Mouse (Mus musculus) neural tube, embryonic 12.5 days (tissue): ENCODE data around the gene Ocm. TPM values are rescaled to one million over a fixed set of nuclear protein-coding genes. Genes with fewer than 3 reads are reported as not detected.

Experiments used
- ATAC-seq: fragments of 200-750 bp; cut with Nextera tagmentation; 2 replicates; pipeline ENCODE4 v1.8.0; 2017; ENCODE audit warnings: low read depth, mild to moderate bottlenecking, moderate TSS enrichment, moderate library complexity; ENCODE audit not compliant: low FRiP score
- H3K27ac ChIP-seq: fragments of 300-500 bp; sonication (generic); 2 replicates; pipeline ENCODE4 v1.5.1; 2016
- H3K27me3 ChIP-seq: fragments of 300-500 bp; sonication (generic); replicated peaks from 2 replicates; pipeline ENCODE4 v1.6.1; 2016; ENCODE audit warnings: mild to moderate bottlenecking
- H3K36me3 ChIP-seq: fragments of 300-500 bp; sonication (generic); 2 replicates; pipeline ENCODE4 v1.6.1; 2016; ENCODE audit warnings: mild to moderate bottlenecking
- H3K4me1 ChIP-seq: fragments of 300-500 bp; sonication (generic); 2 replicates; pipeline ENCODE4 v1.6.1; 2016
- H3K4me2 ChIP-seq: fragments of 300-500 bp; sonication (generic); replicated peaks from 2 replicates; pipeline ENCODE4 v1.6.1; 2016; ENCODE audit warnings: mild to moderate bottlenecking
- H3K4me3 ChIP-seq: fragments of 300-500 bp; sonication (generic); 2 replicates; pipeline ENCODE4 v1.5.1; 2016
- H3K9ac ChIP-seq: fragments of 300-500 bp; sonication (generic); 2 replicates; pipeline ENCODE4 v1.6.1; 2016; ENCODE audit warnings: mild to moderate bottlenecking
- H3K9me3 ChIP-seq: fragments of 300-500 bp; sonication (generic); 2 replicates; pipeline ENCODE4 v1.6.1; 2016; ENCODE audit warnings: mild to moderate bottlenecking
- WGBS: fragments of 180-500 bp; shearing (Covaris S2); methylation state at CpG from one replicate; pipeline ENCODE4 v1.1.7; 2016; 5-methylcytosine and 5-hydroxymethylcytosine counted together
- polyA plus RNA-seq: library from polyadenylated mRNA; unstranded; fragments of >200 nt; fragmentation: Nextera tagmentation; extraction: Ambion mirVana; gene quantifications from 2 replicates; pipeline ENCODE4 v1.2.1, GENCODE M21; 2016

The Ocm gene
- polyA plus RNA-seq = 0.32 TPM in 1 of 2 replicates, not detected in the other

GRCm38 (mm10) chr5:144026620-144027263 is at the start of gene Ocm:
TSS of gene Ocm (minus strand) at chr5:144026670.
- Histone ChIP-seq H3K4me2 (no peak within 1 kb of the TSS), H3K36me3 (no peaks in the 10 kb centered on the region), H3K27ac (no peak within 1 kb of the TSS), H3K27me3 (no peaks in the 10 kb centered on the region), H3K4me1 (no peaks in the 10 kb centered on the region), H3K9ac (no peak within 1 kb of the TSS), H3K9me3 (no peaks in the 10 kb centered on the region), H3K4me3 (no peak within 1 kb of the TSS)
- no peak for ATAC-seq
- 74% methylated on average over 11 of the region's 11 CpGs for WGBS

GRCm38 (mm10) chr5:144071249-144071648 is 44.8 kb upstream of the Ocm start:
- Histone ChIP-seq H3K9ac (no peak overlapping the region), H3K9me3 (no peaks in the 10 kb centered on the region), H3K4me2 (no peak overlapping the region), H3K4me3 (no peak overlapping the region), H3K4me1 (no peaks in the 10 kb centered on the region), H3K36me3 (no peaks in the 10 kb centered on the region), H3K27me3 (no peaks in the 10 kb centered on the region), H3K27ac (no peak overlapping the region)
- ATAC-seq = no peak
- 61% methylated on average over 1 of the region's 1 CpGs for WGBS

GRCm38 (mm10) chr5:144070064-144070463 is 43.6 kb upstream of the Ocm start:
- Histone ChIP-seq H3K27ac (no peak overlapping the region), H3K4me1 (no peaks in the 10 kb centered on the region), H3K27me3 (no peaks in the 10 kb centered on the region), H3K4me2 (no peak overlapping the region), H3K4me3 (no peak overlapping the region), H3K9me3 (no peaks in the 10 kb centered on the region), H3K9ac (no peak overlapping the region), H3K36me3 (no peaks in the 10 kb centered on the region)
- 88% methylated on average over 1 of the region's 1 CpGs for WGBS
- ATAC-seq = no peak

- Histone ChIP-seq H3K4me3 (no peak overlapping the region), H3K4me2 (no peak overlapping the region), H3K9me3 (no peaks in the 10 kb centered on the region), H3K4me1 (no peaks in the 10 kb centered on the region), H3K9ac (no peak overlapping the region), H3K27ac (no peak overlapping the region), H3K36me3 (no peaks in the 10 kb centered on the region), H3K27me3 (no peaks in the 10 kb centered on the region)
- no peak for ATAC-seq
- WGBS = 88% methylated on average over 2 of the region's 2 CpGs
Measured at GRCm38 (mm10) chr5:144066036-144066435, 39.6 kb upstream of the Ocm start.

GRCm38 (mm10) chr5:144064093-144064492 is 37.6 kb upstream of the Ocm start:
- Histone ChIP-seq H3K4me1 (no peaks in the 10 kb centered on the region), H3K4me3 (no peak overlapping the region), H3K36me3 (no peaks in the 10 kb centered on the region), H3K4me2 (no peak overlapping the region), H3K9ac (no peak overlapping the region), H3K9me3 (no peaks in the 10 kb centered on the region), H3K27me3 (no peaks in the 10 kb centered on the region), H3K27ac (no peak overlapping the region)
- no peak for ATAC-seq
- WGBS = 75% methylated on average over 5 of the region's 5 CpGs

- 88% methylated on average over 6 of the region's 6 CpGs for WGBS
- H3K36me3 ChIP-seq = no peaks in the 10 kb centered on the region
- no peaks in the 10 kb centered on the region for H3K4me1 ChIP-seq
- H3K27ac ChIP-seq = no peak overlapping the region
- no peak for ATAC-seq
- H3K4me3 ChIP-seq = no peak overlapping the region
- no peaks in the 10 kb centered on the region for H3K9me3 ChIP-seq
- H3K9ac ChIP-seq = no peak overlapping the region
- no peaks in the 10 kb centered on the region for H3K27me3 ChIP-seq
- H3K4me2 ChIP-seq = no peak overlapping the region
Measured at GRCm38 (mm10) chr5:144054340-144054739, 27.9 kb upstream of the Ocm start.

GRCm38 (mm10) chr5:144053450-144053849 is 27.0 kb upstream of the Ocm start:
- WGBS = 49% methylated on average over 3 of the region's 3 CpGs
- Histone ChIP-seq H3K36me3 (no peaks in the 10 kb centered on the region), H3K9ac (no peak overlapping the region), H3K4me3 (no peak overlapping the region), H3K27ac (no peak overlapping the region), H3K4me2 (no peak overlapping the region), H3K4me1 (no peaks in the 10 kb centered on the region), H3K27me3 (no peaks in the 10 kb centered on the region), H3K9me3 (no peaks in the 10 kb centered on the region)
- no peak for ATAC-seq

GRCm38 (mm10) chr5:144051268-144051667 is 24.8 kb upstream of the Ocm start:
- H3K36me3 ChIP-seq = no peaks in the 10 kb centered on the region

GRCm38 (mm10) chr5:144049881-144050280 is 23.4 kb upstream of the Ocm start:
- Histone ChIP-seq H3K9me3 (no peaks in the 10 kb centered on the region), H3K9ac (no peak overlapping the region), H3K27ac (no peak overlapping the region), H3K4me3 (no peak overlapping the region), H3K4me2 (no peak overlapping the region), H3K36me3 (no peaks in the 10 kb centered on the region), H3K27me3 (no peaks in the 10 kb centered on the region), H3K4me1 (0 out of 2 replicates have a peak, but pooled peaks cover 4% of the 10 kb centered on the region)
- WGBS = 75% methylated on average over 3 of the region's 3 CpGs
- ATAC-seq = no peak

More at GRCm38 (mm10) chr5:144051268-144051667, 24.8 kb upstream of the Ocm start:
- no peaks in the 10 kb centered on the region for H3K9me3 ChIP-seq
- no peak overlapping the region for H3K4me2 ChIP-seq
- H3K9ac ChIP-seq = no peak overlapping the region
- ATAC-seq = no peak
- H3K27me3 ChIP-seq = no peaks in the 10 kb centered on the region
- H3K27ac ChIP-seq = no peak overlapping the region
- 0 out of 2 replicates have a peak, but pooled peaks cover 4% of the 10 kb centered on the region for H3K4me1 ChIP-seq
- H3K4me3 ChIP-seq = no peak overlapping the region

- WGBS = 68% methylated on average over 13 of the region's 13 CpGs
- Histone ChIP-seq H3K4me1 (0 out of 2 replicates have a peak, but pooled peaks cover 4% of the 10 kb centered on the region), H3K27ac (no peak overlapping the region), H3K9me3 (no peaks in the 10 kb centered on the region), H3K9ac (no peak overlapping the region), H3K27me3 (no peaks in the 10 kb centered on the region), H3K4me2 (no peak overlapping the region), H3K4me3 (no peak overlapping the region), H3K36me3 (no peaks in the 10 kb centered on the region)
- no peak for ATAC-seq
Measured at GRCm38 (mm10) chr5:144047324-144047723, 20.9 kb upstream of the Ocm start.

- H3K9ac ChIP-seq = no peak overlapping the region
- no peak overlapping the region for H3K4me2 ChIP-seq
- no peaks in the 10 kb centered on the region for H3K36me3 ChIP-seq
- no peaks in the 10 kb centered on the region for H3K27me3 ChIP-seq
- ATAC-seq = no peak
- 0 out of 2 replicates have a peak, but pooled peaks cover 4% of the 10 kb centered on the region for H3K4me1 ChIP-seq
- H3K4me3 ChIP-seq = no peak overlapping the region
- no peak overlapping the region for H3K27ac ChIP-seq
- 92% methylated on average over 11 of the region's 11 CpGs for WGBS
- H3K9me3 ChIP-seq = no peaks in the 10 kb centered on the region
Measured at GRCm38 (mm10) chr5:144043166-144043565, 16.7 kb upstream of the Ocm start.

- WGBS = 49% methylated on average over 11 of the region's 11 CpGs
- H3K27ac ChIP-seq = no peak overlapping the region
- 0 out of 2 replicates have a peak, but pooled peaks have one; percentile 44 for ATAC-seq
Measured at GRCm38 (mm10) chr5:144040720-144041364, 14.4 kb upstream of the Ocm start.

GRCm38 (mm10) chr5:144039886-144040285 is 13.4 kb upstream of the Ocm start:
- Histone ChIP-seq H3K36me3 (no peaks in the 10 kb centered on the region), H3K4me2 (no peak overlapping the region), H3K27ac (no peak overlapping the region), H3K4me3 (no peak overlapping the region), H3K9me3 (no peaks in the 10 kb centered on the region), H3K9ac (no peak overlapping the region), H3K4me1 (no peaks in the 10 kb centered on the region), H3K27me3 (no peaks in the 10 kb centered on the region)
- ATAC-seq = no peak
- 93% methylated on average over 5 of the region's 5 CpGs for WGBS

More at GRCm38 (mm10) chr5:144040720-144041364, 14.4 kb upstream of the Ocm start:
- H3K27me3 ChIP-seq = no peaks in the 10 kb centered on the region
- H3K9me3 ChIP-seq = no peaks in the 10 kb centered on the region
- no peak overlapping the region for H3K4me2 ChIP-seq
- H3K9ac ChIP-seq = no peak overlapping the region
- no peaks in the 10 kb centered on the region for H3K36me3 ChIP-seq
- no peaks in the 10 kb centered on the region for H3K4me1 ChIP-seq
- no peak overlapping the region for H3K4me3 ChIP-seq
